Mouse (Mus musculus) right cerebral cortex, postnatal 4 days (tissue): Measurements from ENCODE around the gene Ucma.
"Not testable (repeated sequence)": the region's sequence is repeated elsewhere in the genome, so short reads cannot be mapped to it uniquely, and the experiment has no call there.

Experiments used
- DNase-seq: peaks from one replicate; pipeline ENCODE4 v3.0.0-alpha.2; 2022

The Ucma gene

DNA sequence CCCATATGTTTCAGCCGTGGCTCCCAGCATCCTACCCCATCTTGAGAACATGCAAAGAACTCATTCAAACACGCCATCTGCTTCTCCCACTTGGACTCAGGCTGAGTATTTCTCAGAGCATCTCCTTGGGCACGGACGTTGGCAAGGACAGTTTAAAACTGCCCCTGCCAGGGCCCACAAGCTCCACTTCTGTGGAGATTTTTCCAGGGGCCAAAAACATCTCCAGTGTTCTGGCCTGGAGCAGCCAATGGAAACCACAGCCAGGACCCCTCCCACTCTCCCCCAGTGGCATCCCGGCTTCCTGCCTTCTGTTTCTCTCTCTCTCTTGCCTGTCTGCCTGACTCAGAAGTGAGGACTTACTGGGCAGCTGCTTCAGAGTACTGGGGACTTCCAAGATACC is at the start of gene Ucma:
Gene Ucma (plus strand): TSS at position 316 of the 400 bp plus-strand sequence.
- no peak for DNase-seq

- no peak for DNase-seq
These were observed 48.5 kb upstream of the Ucma start for GRCm38 (mm10) chr2:4927391-4927790.

DNA sequence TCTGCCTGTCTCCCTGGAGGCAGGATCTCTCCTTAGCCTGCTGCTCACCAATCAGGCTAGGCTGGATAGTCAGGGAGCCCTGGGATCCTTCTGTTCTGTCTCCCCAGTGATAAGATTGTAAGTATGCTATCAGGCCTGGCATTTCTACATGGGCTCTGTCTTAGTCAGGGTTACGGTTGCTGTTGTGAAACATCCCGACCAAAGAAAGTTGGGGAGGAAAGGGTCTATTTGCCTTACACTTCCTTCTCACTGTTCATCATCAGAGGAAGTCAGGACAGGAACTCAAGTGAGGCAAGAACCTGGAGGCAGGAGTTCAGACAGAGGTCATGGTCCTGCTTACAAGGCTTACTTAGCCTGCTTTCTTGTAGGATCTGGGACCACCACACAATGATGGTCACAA is 46.7 kb upstream of the Ucma start:
- DNase-seq, result no peak

GRCm38 (mm10) chr2:4934516-4934915 is 41.4 kb upstream of the Ucma start:
- DNase-seq, result no peak

DNA sequence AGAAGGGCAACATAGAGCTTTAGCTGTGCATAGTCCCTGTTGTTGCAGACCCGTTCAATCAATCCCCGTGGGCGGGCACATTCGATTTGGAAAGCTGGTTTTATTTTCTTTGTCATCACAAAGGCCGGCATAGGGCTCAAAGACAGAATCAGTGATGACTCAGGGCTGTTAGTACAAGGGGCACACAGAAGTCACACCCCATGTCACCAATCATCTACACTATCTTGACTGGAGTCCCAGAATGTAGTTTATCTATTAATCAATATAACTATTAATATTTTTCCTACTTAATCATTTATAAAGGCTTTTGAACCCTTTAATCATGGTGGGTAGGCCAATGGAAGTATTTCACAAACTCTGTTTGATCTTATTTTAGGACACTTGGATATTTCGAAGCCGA is 38.0 kb upstream of the Ucma start:
- DNase-seq, result no peak

- no peak for DNase-seq
These were observed 35.1 kb upstream of the Ucma start for GRCm38 (mm10) chr2:4940861-4941260.

GRCm38 (mm10) chr2:4949691-4950090 is 26.2 kb upstream of the Ucma start:
- not testable (repeated sequence) for DNase-seq

- no peak for DNase-seq
These were observed 24.9 kb upstream of the Ucma start for GRCm38 (mm10) chr2:4950986-4951385.

GRCm38 (mm10) chr2:4954216-4954760 is 21.6 kb upstream of the Ucma start:
- DNase-seq, result no peak

GRCm38 (mm10) chr2:4958039-4958438 is 17.9 kb upstream of the Ucma start:
- DNase-seq, result no peak

DNA sequence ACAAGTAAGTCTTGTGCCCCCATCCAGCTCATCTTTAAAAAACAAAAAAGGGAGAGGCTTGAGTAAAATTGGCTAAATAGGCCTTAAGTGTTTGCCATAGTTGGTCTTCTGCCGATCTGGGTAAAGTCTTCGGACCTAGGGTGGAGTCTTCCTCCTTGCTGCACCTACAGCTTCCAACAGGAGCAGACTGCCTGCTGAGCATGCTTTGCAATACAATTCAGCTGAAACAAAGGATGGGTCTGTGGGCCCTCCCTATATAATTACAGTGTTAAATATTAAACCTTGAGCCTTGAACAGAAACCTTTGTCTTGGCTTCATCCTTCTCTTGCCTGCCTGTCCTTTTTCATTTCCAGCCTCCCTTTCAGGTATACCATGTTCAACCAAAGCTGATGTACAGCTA is 8.1 kb upstream of the Ucma start:
- no peak for DNase-seq

GRCm38 (mm10) chr2:4969083-4969482 is 6.8 kb upstream of the Ucma start:
- no peak for DNase-seq

GRCm38 (mm10) chr2:4978091-4978490 is 2.2 kb downstream of the Ucma start:
- DNase-seq, result peak; percentile 31

- DNase-seq, result no peak
These were observed 8.1 kb downstream of the Ucma start for GRCm38 (mm10) chr2:4983987-4984386.

GRCm38 (mm10) chr2:4985000-4985399 is 9.1 kb downstream of the Ucma start:
- DNase-seq, result no peak

- DNase-seq, result no peak
These were observed 10.9 kb downstream of the Ucma start for GRCm38 (mm10) chr2:4986798-4987197.

DNA sequence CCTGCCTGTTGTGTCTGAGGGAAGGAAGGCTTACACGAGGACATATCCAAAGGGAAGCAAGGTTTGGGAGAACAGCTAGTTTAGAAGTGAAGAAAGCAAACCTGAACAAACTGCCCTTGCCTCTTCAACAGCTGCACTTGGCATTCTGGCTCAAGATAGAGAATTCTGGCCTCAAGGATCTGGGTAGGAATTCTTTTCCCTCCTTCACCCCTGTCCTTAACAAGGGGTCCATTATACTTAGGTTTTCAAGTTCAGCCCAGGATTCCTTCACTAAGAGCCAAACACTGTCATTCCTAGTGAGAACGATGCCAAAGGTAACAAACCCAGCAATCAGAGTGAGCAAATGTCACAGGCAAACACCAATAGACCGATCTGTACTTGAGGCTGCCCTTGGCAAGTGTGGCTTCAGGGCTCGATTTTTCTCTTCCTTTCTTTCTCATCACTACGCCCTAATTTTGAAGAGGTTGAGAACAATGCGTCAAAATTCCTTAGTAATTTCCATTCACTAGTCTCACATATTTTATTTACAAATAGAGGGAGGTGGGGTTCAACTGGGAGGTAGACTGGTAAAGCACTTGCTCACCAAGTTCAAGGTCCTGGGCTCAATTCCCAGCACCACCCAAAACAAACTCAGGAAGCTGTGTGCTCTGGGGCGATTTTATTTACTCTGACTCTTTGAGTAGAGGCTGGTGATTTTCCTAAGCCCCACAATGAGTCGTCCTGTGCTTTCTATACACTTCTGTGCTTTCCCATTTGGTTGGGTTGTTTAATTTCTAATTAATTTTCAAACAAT is 11.7 kb downstream of the Ucma start:
- DNase-seq, result no peak

DNA sequence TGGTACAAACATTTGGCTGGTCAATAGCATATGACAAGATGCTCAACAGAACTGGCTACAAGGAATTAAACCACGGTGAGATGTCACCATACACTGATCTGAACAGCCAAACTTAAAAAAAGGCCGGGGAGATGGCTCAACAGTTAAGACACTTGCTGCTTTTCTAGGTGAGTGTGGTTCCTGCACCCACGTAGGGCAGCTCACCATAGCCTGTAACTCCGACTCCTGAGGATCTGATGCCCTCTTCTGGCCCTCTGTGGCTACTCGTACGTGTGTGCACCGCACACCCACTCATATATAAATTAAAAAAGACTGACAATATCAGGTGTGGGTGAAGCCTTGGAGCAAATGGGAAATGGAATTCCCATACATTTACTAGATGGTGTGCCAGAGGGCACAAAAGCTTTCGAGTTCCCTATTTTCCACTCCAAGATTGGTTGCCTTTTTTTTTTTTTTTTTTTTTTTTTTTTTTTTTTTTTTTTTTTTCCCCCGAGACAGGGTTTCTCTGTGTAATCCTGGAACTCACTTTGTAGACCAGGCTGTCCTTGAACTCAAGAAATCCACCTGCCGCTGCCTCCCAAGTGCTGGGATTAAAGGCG is 13.0 kb downstream of the Ucma start:
- DNase-seq, result no peak

GRCm38 (mm10) chr2:4993584-4993983 is 17.7 kb downstream of the Ucma start:
- DNase-seq, result peak; percentile 52

DNA sequence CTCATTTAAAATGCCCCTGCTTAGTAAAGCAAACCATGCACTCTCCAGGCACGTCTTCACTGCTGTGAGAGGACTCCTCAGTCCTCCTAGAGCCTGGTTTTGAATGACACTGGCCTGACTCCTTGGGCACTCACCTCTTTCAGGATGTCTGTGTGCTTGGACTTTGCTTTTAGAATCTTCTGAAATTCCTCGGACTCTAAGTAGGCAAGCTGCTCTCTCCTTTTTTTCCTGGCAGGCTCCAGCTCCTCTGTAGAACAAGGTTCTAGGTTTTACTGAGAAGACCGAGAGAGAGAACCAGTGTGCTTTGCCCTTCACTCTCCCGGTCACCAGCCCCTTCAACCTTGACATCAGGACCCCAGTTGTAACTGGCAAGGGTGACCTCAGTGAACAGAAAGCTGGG is 18.5 kb downstream of the Ucma start:
- no peak for DNase-seq

GRCm38 (mm10) chr2:4995646-4996045 is 19.7 kb downstream of the Ucma start:
- no peak for DNase-seq

DNA sequence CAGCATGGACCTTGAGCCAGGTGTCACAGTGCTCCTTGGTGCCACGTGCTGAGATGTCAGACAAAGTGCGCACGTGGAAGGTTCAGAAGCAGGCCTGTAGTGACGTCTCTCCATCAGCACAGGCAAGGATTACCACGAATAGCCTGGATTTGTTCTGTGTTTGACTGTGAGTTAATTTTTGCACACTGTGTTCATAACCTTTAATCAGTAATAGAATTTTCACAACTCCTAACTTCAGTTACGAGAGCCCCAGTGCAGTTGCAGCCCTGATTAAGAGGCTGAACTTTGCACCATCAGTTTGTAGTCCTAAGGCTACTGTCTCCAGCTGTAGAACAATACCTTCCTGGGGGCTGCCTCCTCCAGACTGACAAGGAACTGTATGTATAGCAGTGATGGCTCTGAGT is 20.5 kb downstream of the Ucma start:
- DNase-seq, result no peak

GRCm38 (mm10) chr2:4998905-4999304 is 23.0 kb downstream of the Ucma start:
- DNase-seq, result no peak

DNA sequence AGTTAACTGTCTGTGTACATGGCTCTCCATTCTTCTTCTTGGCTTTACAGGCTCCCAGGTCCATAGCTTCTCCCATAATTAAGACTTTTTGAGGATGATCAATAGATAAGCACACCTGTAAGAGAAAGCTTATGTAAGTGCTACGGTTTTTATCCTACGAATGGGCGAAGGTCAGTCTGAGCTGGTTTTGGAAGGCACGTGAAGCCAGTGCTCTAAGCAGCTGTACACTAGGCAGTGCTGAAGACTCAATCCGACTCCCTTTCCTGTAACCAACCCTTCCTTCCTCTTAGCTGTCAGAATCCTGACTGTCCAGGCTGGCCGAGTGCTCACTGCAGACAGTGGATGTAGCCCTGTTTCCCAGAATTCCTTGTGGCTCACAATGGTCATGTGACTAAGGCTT is 25.3 kb downstream of the Ucma start:
- DNase-seq, result no peak
